Comparison of ENCODE assay signal across 9 mouse cellular contexts in genomic region chr7:81162345-81162744, GRCm38 (mm10). TPM values are rescaled to one million over a fixed set of nuclear protein-coding genes. Genes with fewer than 3 reads are reported as not detected.
DNase-seq lines count a peak whose midpoint lies in the region; ATAC-seq lines count a peak whose summit lies in the region.
"Had no signal": no experiment of that assay in that cellular context is flagged by ENCODE, and none has a peak within 500 bp of the region (broad histone marks: within the 10 kb centered on the region; RNA-seq: fewer than 3 reads in every experiment).

No protein-coding gene starts in this region.

- no peak overlapping the region for H3K27ac ChIP-seq in heart, embryonic 12.5 days (ENCODE audit: poor library complexity, severe bottlenecking)
- H3K27ac ChIP-seq in limb, embryonic 11.5 days (replicated peaks; ENCODE audit: low read depth, low read length): no peak overlapping the region

- peaks cover 5% of the 10 kb centered on the region for H3K4me1 ChIP-seq in heart, embryonic 12.5 days (replicated peaks)
- no peaks in the 10 kb centered on the region for H3K4me1 ChIP-seq in limb, embryonic 11.5 days (ENCODE audit: control insufficient read depth, insufficient read depth, low read length)

- no peak overlapping the region for H3K9ac ChIP-seq in heart, embryonic 12.5 days
- H3K9ac ChIP-seq in limb, embryonic 11.5 days (ENCODE audit: low read length): no peak overlapping the region

- H3K36me3 ChIP-seq in heart, embryonic 12.5 days: no peaks in the 10 kb centered on the region
- no peaks in the 10 kb centered on the region for H3K36me3 ChIP-seq in limb, embryonic 11.5 days (ENCODE audit: control insufficient read depth, insufficient read depth, low read length)

- H3K4me2 ChIP-seq in heart, embryonic 12.5 days: no peak overlapping the region
- no peak overlapping the region for H3K4me2 ChIP-seq in limb, embryonic 11.5 days (ENCODE audit: low read depth, severe bottlenecking)

- ATAC-seq in heart, embryonic 12.5 days (ENCODE audit: insufficient number of reproducible peaks, low FRiP score): no peak
- 0 out of 2 replicates have a peak, but pooled peaks have one; percentile 20 for ATAC-seq in cerebellum, adult (ENCODE audit: insufficient number of reproducible peaks, low FRiP score, low TSS enrichment)
- ATAC-seq in limb, embryonic 11.5 days (ENCODE audit: insufficient number of reproducible peaks, low FRiP score, low TSS enrichment, low read depth): no peak

- H3K9me3 ChIP-seq in heart, embryonic 12.5 days (replicated peaks): no peaks in the 10 kb centered on the region
- H3K9me3 ChIP-seq in limb, embryonic 11.5 days (ENCODE audit: control insufficient read depth, low read length): no peaks in the 10 kb centered on the region

- 30% methylated on average over 4 of the region's 4 CpGs for WGBS in heart, embryonic 12.5 days
- WGBS in limb, embryonic 11.5 days: 40% methylated on average over 4 of the region's 4 CpGs

- H3K27me3 ChIP-seq in heart, embryonic 12.5 days (replicated peaks): no peaks in the 10 kb centered on the region
- no peaks in the 10 kb centered on the region for H3K27me3 ChIP-seq in limb, embryonic 11.5 days (ENCODE audit: control insufficient read depth, insufficient read depth, low read length)

- peak; percentile 62 to 90 for DNase-seq in heart, adult 18-20 months
- peak; percentile 11 to 67 for DNase-seq in frontal cortex, postnatal 10 days (ENCODE audit: low spot score in 2 of 2)
- peak; percentile 61 to 84 for DNase-seq in kidney, adult 8-10 months
- peak; percentile 90 for DNase-seq in limb, embryonic 11.5 days (ENCODE audit: low spot score)
- DNase-seq in natural killer cell, adult 2 months (ENCODE audit: low spot score in 2 of 2): peak; percentile 71 to 75
- DNase-seq in spleen, postnatal 36 days (ENCODE audit: low spot score in 2 of 2): peak; percentile 56 to 64

- H3K4me3 ChIP-seq in heart, embryonic 12.5 days: no peak overlapping the region
- H3K4me3 ChIP-seq in limb, embryonic 11.5 days (ENCODE audit: low read depth, low read length): no peak overlapping the region
- H3K4me3 ChIP-seq: myocyte had no signal

RNA-seq across cellular contexts. Expression of gene Slc28a1, which starts 47.7 kb away (rescaled TPM):
- under 1 TPM; 0.12 to 0.21 TPM for total RNA-seq in heart, adult 18-20 months (2021)
- polyA plus RNA-seq in heart, embryonic 12.5 days (2016; fragmentation: Nextera tagmentation; extraction: Ambion mirVana): 0.14 and 0.26 TPM in 2 replicates
- polyA plus RNA-seq in limb, embryonic 11.5 days (2014; fragmentation: Nextera tagmentation; extraction: Ambion mirVana): 0.07 TPM in 1 of 2 replicates, not detected in the other
- polyA plus RNA-seq: myocyte had no signal

RNA-seq across cellular contexts. Expression of gene Pde8a, which starts 51.1 kb away (rescaled TPM):
- 10 to 100 TPM; 13.8 to 16.1 TPM for total RNA-seq in heart, adult 18-20 months (2021)
- 3.8 and 3.9 TPM in 2 replicates for polyA plus RNA-seq in heart, embryonic 12.5 days (2016; fragmentation: Nextera tagmentation; extraction: Ambion mirVana)
- polyA plus RNA-seq in limb, embryonic 11.5 days (2014; fragmentation: Nextera tagmentation; extraction: Ambion mirVana): 3.5 and 4.4 TPM in 2 replicates

Comparison
In these comparisons a context has a peak if more than half of its experiments do, and no peak if none do; other contexts are left out.
1. DNase-seq: peak in every context shown above with its lines; median percentile 90 in limb, embryonic 11.5 days; 76 in heart, adult 18-20 months; 73 in natural killer cell, adult 2 months; 72 in kidney, adult 8-10 months; 60 in spleen, postnatal 36 days; 39 in frontal cortex, postnatal 10 days.